Mouse (Mus musculus): Measurements from ENCODE around the gene Wdr24.
"Not testable (repeated sequence)": the region's sequence is repeated elsewhere in the genome, so short reads cannot be mapped to it uniquely, and the experiment has no call there.

Gene Wdr24

DNA sequence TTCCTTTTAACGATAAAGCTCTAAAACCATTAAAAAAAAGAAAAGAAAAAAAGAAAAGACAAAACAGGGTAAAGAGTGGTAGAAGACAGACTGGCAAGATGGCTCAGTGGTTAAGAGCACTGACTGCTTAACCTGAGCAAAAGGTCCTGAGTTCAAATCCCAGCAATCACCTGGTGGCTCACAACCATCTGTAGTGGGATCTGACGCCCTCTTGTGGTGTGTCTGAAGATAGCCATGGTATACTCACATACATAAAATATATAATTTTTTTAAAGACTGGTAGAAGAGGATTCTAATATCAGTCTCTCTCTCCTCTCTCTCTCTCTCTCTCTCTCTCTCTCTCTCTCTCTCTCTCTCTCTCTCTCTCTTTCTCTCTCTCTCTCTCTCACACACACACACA is 16.0 kb upstream of the Wdr24 start:
- not testable (repeated sequence) for DNase-seq (ENCODE audit: low read depth, low spot score)

DNA sequence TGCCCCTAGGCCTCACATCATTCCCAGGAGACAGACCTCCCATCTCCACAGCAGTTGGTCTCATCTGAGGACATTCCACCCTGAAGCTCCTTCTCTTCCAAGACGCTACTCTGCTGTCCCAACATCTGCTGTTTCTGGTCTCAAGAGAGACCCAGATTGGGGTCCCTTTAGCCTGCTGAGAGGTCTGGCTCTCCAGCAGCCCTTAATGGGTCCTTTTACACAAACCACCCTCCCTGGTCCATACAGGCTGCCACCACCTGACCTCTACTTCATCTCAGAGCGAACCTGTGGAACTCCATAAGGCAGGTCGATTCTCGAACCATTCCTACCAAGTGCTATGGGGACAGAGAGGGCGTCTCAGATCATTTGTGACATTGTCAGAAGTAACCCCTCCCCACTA is 15.4 kb upstream of the Wdr24 start:
- no peak for DNase-seq (ENCODE audit: low read depth, low spot score)

DNA sequence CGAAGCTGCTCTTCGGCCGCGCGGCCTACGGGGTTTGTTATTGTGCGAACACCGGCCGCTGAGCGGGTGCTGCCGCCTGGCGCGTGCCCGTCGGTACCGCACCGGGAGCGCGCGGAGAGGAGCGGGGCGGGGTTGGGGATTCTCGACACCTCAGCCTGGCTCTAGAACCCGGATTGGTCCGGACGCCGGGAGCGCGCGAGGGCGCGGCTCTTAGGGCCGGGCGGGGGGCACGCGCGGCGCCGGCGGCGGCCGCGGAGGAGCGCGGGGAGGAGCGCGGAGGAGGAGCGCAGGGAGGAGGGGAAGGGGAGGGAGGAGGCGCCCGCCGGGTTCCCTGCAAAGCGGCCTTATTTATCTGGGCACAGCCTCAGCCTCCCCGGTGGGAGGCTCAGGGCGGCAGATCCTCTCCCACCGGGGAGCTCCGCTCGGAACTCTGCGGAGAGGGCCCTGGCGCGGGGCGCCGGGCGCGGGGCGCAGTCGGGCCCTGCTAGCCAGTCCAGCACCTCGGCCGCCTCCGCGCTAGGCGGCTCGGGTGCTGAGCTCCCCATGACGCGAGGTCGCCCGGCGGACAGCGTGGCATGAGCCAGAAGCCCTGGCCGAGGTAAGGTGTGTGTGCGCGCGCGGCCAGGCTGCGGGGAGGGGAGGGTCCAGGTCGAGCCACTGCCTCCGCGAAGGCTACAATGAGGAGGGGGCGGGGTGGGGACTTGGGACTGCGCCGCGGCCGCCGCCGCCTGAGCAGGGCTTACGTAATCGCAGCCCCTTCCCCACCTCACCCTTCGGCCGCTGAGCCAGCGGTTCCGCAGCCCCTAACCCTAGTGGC is 14.4 kb upstream of the Wdr24 start, which contains the start of gene Fbxl16:
TSS of gene Fbxl16 (plus strand) at position 297 of the 817 bp plus-strand sequence.
- no peak for DNase-seq (ENCODE audit: low read depth, low spot score)

DNA sequence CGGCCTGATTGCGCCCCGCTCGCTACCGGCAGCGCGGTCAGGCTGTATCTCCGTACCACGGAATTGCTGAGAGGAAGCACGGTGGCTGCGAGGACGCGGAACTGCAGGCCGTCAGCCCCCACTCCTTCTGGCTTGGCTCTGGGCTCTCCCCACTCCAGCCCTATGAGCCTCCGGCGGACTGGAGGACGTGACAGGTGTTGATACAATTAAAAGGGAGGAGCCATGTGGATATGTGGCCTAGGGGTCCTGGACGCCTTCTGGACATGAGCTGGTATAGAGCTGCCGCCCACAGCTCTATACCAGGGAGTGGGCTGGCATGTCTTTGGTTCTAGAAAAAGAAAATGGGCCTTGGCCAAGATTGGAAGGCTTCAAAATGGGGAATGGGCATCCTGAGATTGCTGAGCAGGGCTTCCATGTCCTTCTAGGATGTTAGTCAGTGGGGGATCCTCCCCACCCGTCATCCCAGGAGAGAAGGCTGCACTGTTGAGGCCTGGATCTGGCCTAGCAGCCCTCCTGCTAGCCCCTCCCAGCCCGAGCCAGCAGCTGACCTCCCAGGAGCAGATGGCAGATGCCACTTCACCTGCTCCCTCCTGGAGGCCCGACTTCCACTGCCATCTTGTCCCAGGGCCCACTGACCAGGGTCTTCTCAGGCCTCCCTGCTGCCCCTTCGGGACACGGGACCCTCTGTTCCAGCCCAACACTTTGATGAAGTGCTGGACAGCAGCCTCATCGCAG is 13.7 kb upstream of the Wdr24 start:
- no peak for DNase-seq (ENCODE audit: low read depth, low spot score)

DNA sequence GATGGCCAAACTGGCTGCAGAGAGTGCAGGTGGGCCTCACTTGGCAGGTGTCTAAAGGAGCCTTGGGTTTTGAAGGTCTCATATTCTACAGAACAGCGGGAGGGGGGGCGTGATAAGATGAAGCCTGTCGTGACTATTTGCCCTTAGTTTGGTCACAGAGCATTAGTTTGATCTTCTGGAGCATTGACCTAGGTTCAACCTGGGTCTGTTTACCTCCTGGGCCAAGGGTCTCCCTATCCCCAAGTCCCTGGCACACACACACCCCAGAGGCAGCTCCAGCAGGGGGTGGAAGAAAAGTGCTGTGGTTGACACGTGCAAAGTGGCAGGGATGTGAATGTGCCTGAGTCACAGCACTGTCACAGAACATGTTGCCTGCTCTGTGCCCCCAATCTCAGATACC is 12.5 kb upstream of the Wdr24 start:
- no peak for DNase-seq (ENCODE audit: low read depth, low spot score)

DNA sequence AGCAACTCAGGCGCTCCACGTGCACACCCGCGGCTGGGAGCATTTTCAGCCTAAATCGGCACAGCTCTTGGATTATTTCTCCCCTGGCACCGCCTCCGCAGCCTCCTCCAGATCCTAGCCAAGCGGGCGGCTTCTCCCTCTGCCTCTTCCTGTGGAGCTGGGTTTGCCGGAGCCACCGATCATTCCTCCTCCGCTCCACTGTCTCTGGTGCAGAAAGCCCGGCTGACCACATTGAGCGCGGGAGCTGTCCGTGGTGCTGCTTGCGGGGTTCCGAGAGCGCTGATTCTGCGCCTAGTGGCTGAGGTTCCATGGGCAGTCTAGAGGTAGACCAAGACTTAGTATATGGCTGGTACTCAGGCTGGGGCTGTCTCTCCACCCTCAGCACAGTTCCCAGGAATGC is 10.0 kb upstream of the Wdr24 start:
- no peak for DNase-seq (ENCODE audit: low read depth, low spot score)

DNA sequence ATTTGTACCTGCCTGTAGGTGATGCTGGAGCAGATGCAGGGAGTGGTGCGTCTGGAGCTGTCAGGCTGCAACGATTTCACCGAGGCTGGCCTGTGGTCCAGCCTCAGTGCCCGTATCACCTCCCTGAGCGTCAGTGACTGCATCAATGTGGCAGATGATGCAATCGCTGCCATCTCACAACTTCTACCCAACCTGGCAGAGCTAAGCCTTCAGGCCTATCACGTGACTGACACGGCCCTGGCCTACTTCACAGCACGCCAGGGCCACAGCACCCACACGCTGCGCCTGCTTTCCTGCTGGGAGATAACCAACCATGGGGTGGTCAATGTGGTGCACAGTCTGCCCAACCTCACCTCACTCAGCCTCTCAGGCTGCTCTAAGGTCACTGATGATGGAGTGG is 5.8 kb upstream of the Wdr24 start:
- DNase-seq (ENCODE audit: low read depth, low spot score): no peak

DNA sequence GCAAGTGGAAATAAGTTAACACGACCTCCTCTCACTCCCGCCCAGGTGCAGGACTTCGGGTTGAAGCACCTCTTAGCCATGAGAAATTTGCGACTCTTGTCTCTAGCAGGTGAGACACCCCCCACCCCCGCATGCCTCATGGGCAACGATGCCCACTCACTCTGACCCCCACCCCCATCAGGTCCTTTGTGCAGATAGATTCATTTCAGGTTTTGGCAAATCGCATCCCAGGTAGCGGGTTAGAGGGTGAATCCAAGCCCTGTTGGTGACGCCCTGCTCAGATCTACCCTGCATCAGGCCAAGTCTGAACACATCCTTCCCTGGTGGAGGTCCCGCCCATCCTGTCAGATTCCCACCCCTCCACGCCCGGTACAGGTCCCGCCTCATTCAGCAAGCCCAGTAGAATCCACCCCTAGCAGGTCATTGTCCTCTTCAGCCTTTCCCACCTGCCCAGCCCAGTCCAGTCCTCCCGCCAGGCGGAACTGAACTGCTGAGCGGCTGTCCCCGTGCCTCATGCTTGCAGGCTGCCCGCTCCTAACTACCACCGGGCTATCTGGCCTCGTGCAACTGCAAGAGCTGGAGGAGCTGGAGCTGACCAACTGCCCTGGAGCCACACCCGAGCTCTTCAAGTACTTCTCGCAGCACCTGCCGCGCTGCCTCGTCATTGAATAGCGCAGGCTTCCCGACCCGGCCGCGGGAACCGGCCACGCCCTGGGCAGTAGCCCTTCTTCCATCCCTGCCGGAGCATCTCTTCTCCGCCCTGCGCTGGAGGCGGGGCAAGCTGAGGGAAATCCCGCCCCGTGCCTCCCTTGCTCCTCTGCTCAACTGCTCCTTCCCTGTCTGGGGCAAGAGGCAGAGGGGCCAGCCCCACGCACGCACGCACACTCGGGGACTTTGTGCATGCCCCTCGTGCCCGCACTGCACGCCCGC is 4.3 kb upstream of the Wdr24 start:
- no peak for DNase-seq (ENCODE audit: low read depth, low spot score)

DNA sequence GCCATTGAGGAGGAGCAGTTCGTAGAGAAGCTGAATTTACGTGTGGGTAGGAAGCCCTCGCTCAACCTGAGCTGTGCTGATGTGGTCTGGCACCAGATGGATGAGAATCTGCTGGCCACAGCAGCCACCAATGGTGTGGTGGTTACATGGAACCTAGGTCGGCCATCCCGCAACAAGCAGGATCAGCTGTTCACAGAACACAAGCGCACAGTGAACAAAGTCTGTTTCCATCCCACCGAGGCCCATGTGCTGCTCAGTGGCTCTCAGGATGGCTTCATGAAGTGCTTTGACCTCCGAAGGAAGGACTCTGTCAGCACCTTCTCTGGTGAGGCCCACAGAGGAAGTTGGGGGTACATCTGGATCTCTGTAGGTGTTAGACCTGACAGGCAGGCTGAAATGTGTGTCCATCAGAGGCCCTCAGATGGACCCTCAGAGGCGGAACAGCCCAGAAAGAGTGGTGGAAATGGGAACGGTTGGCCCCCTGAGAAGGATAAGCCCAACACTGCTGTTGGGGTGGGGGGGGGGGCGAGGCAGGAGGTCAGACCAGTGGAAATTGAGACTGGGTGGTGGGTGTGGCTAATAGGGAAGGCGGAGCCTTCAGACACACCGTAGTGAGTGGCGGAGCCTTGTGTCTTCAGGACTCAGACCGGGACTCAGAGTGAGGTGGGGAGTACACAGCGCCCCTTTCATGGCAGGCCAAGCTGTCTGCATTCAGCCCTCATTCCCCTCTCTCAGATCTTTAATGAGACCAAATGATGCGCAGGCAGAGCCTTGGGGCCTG is 1.1 kb downstream of the Wdr24 start:
- DNase-seq (ENCODE audit: low read depth, low spot score): peak; percentile 83

DNA sequence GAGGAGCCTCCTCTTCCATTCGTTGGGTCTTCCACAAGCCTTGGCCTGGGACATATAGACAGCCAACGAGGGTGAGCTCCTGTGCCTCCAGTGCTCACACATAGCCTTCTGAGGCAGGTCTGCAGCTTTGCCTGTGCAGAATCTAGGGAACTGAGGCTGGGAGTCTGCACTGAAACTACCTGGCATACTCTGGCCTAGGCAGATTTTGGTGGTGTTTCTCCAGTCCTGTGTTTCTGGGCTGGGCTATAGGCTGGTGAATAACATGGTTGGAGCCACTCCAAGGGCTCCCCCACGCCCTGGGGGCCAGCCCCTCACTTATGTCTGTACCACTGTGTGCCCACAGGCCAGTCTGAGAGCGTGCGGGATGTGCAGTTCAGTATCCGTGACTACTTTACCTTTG is 1.9 kb downstream of the Wdr24 start:
- no peak for DNase-seq (ENCODE audit: low read depth, low spot score)

DNA sequence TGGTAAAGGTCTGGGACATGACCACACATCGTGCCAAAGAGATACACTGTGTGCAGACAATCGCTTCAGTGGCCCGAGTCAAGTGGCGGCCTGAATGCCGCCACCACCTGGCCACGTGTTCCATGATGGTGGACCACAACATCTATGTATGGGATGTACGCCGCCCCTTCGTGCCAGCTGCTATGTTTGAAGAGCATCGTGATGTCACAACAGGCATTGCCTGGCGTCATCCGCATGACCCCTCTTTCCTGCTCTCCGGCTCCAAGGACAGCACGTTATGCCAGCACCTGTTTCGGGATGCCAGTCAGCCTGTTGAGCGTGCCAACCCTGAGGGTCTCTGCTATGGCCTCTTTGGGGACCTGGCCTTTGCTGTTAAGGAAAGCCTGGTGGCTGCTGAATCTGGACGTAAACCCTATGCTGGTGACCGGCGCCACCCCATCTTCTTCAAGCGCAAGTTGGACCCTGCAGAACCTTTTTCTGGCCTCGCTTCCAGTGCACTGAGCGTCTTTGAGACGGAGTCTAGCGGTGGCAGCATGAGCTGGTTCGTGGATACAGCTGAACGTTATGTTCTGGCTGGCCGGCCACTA is 2.6 kb downstream of the Wdr24 start:
- DNase-seq (ENCODE audit: low read depth, low spot score): no peak

DNA sequence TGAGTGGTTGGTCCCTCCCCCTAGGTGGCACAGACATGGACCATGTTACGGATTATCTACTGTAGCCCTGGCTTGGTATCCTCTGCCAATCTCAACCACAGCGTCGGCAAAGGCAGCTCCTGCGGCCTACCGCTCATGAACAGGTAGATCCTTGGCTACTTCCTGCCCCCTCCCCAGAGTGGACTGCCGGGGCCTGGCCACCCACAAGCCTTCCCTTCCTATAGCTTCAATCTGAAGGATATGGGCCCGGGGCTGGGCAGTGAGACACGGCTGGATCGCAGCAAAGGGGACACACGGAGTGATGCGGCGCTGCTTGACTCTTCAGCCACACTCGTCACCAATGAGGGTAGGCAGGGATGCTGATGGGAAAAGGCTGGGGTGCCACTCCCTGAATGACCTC is 3.6 kb downstream of the Wdr24 start:
- no peak for DNase-seq (ENCODE audit: low read depth, low spot score)

DNA sequence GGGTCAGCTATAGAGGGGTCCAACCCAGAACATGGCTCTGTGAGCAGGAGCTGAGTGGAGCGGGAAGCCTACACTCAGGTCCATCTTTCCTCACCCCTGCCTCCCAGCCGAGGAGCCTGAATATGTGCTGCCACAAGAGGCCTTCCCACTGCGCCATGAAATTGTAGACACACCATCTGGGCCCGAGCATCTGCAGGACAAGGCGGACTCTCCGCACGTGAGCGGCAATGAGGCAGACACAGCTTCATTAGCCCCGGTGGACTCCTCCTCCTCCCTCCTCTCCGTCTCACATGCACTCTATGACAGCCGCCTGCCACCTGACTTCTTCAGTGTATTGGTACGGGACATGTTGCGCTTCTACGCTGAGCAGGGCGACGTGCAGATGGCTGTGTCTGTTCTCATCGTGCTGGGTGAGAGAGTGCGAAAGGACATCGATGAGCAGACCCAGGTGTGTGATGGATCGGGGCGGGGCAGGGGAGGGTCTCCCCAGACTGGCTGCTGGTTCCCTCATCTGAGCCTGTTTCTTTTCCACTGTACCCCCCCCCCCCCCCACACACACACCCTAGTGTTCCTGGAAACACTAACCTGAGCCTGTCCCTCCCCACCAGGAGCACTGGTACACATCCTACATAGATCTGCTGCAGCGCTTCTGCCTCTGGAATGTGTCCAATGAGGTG is 4.3 kb downstream of the Wdr24 start:
- no peak for DNase-seq (ENCODE audit: low read depth, low spot score)

DNA sequence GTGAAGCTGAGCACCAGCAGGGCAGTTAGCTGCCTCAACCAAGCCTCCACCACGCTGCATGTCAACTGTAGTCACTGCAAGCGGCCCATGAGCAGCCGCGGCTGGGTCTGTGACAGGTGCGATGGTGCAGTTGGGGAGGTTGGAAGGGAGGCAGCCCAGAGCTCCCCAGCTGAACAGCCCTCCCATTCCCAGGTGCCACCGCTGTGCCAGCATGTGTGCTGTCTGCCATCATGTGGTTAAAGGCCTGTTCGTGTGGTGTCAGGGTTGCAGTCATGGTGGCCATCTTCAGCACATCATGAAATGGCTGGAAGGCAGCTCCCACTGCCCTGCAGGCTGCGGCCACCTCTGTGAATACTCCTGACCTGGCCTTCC is 4.8 kb downstream of the Wdr24 start:
- DNase-seq (ENCODE audit: low read depth, low spot score): no peak

DNA sequence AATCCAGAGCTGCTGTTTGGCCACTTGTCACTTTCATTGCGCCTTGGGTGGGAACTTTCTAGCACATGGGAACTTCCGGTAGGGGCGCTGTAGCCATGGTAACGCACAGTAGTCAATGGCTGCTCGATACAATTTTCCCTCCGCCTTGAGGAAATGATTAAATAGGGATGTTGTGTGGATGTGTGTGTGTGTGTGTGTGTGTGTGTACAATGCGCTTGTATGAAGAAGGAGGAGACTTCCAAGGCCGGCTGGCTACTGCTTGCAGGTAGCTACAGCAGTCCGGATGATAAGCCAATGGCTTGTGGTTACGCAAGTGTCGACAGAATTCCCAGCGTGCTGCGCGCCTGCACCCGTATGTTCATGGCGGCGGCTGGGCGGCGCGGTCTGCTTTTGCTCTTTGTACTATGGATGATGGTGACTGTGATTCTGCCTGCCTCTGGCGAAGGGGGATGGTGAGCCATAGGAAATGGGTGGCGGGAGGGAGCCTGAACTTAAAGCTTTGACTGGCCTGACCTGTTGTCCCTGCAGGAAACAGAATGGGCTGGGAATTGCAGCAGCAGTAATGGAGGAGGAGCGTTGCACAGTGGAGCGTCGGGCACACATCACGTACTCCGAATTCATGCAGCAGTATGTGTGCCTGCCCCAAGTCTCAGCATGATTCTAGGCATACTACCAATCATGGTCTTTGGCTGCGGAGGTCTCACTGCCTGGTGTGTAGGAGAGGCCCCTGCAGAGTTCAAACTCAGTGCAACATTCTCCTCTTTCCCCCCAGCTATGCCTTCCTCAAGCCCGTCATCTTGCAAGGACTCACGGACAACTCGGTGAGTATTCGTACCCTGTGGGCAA is 5.5 kb downstream of the Wdr24 start, which contains the start of gene Jmjd8:
TSS of gene Jmjd8 (plus strand) at position 156 of the 846 bp plus-strand sequence.
- peak; percentile 87 for DNase-seq (ENCODE audit: low read depth, low spot score)

DNA sequence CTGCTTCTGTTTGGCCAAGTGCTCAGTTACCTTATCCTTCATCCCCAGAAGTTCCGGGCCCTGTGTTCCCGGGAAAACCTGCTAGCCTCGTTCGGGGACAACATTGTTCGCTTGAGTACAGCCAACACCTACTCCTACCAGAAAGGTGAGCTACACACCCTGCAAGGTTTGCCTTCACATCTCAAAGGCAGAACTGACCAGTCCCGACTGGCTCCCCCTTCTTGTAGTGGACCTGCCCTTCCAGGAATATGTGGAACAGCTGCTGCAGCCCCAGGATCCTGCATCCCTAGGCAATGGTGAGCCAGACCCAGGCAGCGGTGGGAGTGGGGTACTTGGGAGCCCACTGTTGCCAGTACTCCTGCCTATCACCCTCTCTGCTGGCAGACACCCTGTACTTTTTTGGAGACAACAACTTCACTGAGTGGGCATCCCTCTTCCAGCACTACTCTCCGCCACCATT is 6.2 kb downstream of the Wdr24 start:
- no peak for DNase-seq (ENCODE audit: low read depth, low spot score)

DNA sequence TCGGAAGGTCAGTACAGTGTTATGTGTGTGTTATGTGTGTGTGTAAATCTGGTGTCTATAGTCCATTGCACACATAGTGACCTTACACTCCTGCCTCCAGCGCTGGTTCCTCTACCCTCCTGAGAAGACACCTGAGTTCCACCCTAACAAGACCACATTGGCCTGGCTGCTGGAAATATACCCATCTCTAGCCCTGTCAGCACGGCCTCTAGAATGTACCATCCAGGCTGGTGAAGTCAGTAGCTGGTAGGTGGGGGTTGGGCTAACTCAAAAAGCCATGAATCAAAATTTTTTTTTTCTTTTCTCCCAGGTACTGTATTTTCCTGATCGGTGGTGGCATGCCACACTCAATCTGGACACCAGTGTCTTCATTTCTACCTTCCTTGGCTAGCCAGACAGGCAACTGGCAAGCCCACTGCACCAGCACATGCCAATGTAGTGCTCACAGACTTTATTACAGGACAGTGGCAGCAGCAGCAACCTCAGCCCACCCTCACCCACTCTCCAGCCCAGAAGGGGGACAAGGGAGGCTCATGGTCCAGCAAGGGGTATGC is 6.8 kb downstream of the Wdr24 start:
- no peak for DNase-seq (ENCODE audit: low read depth, low spot score)

DNA sequence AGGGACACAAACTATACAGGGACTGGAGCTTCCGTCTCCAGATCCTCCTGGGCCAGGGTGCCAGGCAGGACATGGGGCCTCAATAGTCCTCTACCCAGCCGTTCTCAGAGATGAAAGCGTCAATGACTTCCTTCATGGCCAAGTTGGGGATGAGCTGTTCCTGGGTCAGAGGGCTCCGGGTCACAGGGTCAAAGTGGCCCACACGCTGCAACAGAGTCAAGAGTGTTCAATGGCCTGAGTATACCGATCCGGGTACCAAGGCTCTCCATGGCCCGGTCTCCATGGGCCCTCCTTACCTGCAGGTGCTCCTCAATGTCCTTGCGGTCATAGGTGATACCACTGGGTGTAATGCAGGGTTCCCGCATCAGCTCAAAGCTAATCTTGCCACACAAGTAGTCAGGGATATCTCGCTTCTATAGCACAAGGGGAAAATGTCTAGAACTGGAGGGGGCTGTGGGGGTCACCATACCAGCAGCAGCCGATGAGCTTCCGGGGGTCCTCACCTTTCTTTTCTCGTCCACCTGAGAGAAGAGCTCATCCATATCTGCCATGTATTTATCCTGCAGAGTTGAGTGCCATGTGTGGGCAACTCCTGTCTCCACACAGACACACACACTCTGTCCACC is 7.5 kb downstream of the Wdr24 start:
- no peak for DNase-seq (ENCODE audit: low read depth, low spot score)

Measured in A20 (cell line).